Mouse (Mus musculus) CD4-positive, CD25-positive, alpha-beta regulatory T cell, adult 4 months (primary cell): ENCODE results near the gene Lmo7. TPM values are rescaled to one million over a fixed set of nuclear protein-coding genes. Genes with fewer than 3 reads are reported as not detected.

Experiments used
- ATAC-seq: one replicate; pipeline ENCODE4 v1.8.0; 2017
- polyA plus RNA-seq, 2 experiments: library from polyadenylated mRNA; unstranded; fragments of 100-300 nt; shearing (Covaris generic); gene quantifications; one replicate each; pipeline ENCODE4 v1.2.1; 2017

Gene Lmo7
- polyA plus RNA-seq, 2 experiments from 2014 or later, result 0.22 to 0.31 TPM

DNA sequence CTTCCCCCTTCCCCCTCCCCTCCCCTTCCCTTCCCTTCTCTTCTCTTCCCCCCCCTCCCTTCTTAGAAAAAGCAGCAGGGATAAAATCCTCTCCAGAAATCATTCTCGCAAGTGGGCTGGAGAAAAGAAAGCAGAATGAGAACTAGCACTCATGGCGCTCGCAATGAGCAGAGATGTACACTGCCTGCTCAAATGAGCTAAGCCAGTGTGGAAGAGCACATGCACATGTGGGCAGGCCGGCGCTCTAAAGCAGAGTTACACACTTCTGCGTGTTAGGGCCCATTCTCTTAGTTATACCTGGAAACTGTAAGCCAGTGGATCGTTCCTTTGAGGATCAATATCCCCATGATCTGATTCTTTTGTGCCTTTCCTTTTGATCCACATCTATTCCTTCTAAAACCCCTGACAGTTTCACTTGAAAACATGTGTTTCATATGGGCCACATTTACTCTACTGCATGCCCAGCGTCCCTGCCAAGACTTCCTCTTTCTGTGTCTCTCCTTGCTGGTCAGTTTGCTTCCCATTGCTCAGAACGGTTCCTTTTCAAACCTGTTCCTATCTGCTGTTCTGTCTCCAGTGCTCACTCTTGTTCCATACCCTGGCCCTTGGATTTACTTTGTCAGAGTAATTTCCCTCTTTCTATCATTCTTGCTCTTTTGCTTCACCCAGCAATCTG, 224.2 kb downstream of the Lmo7 start:
- no peak for ATAC-seq

DNA sequence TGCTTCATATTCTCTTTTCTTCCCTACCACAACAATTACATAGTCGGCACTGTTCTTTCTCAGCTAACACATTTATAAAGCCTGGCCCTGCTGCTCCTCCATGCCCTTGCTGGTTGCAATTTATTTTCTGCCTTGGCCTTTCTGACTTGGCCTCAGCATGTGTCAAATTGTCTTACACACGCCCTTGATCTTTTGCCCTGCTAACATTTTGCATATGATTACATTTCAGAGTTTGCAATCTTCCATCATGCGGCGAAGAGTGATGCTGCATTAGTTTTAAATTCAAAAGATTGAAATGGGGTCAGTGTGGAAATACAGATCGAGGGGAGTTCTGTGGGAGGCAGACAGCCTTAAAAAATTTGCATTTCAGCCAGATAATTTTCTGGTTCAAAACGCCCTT, 234.6 kb downstream of the Lmo7 start:
- ATAC-seq, result no peak

GRCm38 (mm10) chr14:101964956-101965355, 235.2 kb downstream of the Lmo7 start:
- ATAC-seq, result no peak

DNA sequence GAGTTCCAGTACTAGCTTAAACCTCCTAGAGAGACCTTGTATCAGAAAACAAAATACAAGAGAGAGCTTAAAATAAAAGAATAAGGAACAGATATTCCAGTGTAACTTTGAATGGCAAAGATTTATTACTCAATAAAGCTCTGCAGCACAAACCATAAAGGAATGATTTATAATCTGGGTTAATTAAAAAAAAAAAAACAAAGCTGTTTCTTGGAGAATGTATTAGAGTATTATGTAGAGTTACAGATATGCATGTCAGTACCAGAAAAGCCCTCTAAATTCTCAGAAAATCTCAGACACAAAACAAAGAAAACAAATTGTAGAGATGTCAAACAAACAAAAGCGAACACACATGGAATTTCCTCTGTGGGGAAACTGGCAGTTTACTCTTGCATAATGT, 243.0 kb downstream of the Lmo7 start:
- ATAC-seq, result no peak

- no peak for ATAC-seq
Observed at GRCm38 (mm10) chr14:101973171-101973570, 243.4 kb downstream of the Lmo7 start.

DNA sequence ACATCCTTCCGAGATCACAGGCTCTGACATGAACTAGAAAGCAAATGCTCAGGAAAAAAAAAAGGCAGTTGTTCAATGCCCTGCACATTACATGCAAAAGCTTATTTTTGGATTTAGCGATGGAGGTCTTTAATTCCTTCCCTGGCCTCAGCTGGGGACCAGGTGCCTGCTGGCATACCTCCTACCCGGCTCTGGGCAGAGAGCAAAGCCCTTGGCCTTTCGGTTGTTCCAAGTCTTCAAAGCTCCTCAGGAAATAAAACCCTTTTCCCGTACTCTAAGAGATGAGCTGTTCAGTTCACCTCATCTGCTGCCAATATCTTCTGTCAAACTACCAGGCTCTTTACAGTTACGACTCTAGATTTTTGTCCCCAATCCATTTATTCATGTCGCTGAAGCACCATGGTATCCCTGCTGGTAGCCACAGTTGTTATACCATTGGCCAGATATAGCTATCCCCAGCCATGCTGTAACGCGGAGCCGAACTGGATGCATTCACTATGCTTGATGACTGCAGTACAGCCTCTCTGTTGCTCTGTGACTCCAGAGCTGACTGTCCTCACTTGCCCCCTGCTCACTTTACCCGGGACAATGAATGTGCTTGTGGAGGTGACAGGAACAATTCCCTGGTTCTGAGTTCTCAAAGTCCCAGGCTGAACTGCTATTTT, 246.4 kb downstream of the Lmo7 start:
- no peak for ATAC-seq

Other genes with a start within 250 kb of the Lmo7 start
- 100 to 1,000 TPM; 145 to 157 TPM for gene Tbc1d4, start 120.8 kb upstream of the Lmo7 start, polyA plus RNA-seq
- 100 to 1,000 TPM; 139 to 152 TPM for gene Commd6, start 89.3 kb upstream of the Lmo7 start, polyA plus RNA-seq
- 10 to 100 TPM; 69.7 to 70.2 TPM for gene Uchl3, start 76.0 kb upstream of the Lmo7 start, polyA plus RNA-seq
- gene Gm9922, start 143 bp upstream of the Lmo7 start, polyA plus RNA-seq, result not detected